Mouse (Mus musculus) heart, postnatal 0 days (tissue): ENCODE data around the gene Cfap43.

Source experiments
- CTCF ChIP-seq: IDR thresholded peaks from 2 replicates; pipeline ENCODE4 v1.5.1; 2016; ENCODE audit warnings: antibody characterized with exemption, control low read depth, low read depth
- EP300 ChIP-seq: IDR thresholded peaks from 2 replicates; pipeline ENCODE4 v1.6.1; 2016; ENCODE audit warnings: antibody characterized with exemption, low read depth

- TF ChIP-seq EP300 (no peak), CTCF (no peak)
Observed at GRCm38 (mm10) chr19:47946821-47947465, 27.9 kb upstream of the Cfap43 start.
